Mouse (Mus musculus): Measurements from ENCODE around the gene Zfp169.

The Zfp169 gene

GRCm38 (mm10) chr13:48508661-48509060, 4.6 kb downstream of the Zfp169 start:
- DNase-seq, result no peak

DNA sequence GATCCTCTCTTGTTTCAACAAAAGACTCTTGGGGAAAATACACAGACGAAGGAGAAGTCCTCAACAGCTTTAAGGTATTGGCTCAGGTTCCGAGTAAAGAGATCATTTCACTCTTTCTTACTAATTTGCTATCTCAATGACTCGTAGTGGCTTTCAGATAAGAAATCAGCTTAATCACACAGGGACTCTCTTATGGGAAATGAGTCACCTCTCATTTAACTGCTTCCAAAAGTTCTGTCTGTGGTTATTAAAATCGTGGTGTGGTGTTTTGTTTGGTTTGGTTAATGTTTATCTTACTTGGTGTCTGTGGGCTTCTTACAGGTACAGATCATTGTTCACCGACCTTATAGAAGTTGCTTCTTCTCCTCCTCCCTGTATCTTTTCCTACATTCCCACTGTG, 10.8 kb downstream of the Zfp169 start:
- no peak for DNase-seq

DNA sequence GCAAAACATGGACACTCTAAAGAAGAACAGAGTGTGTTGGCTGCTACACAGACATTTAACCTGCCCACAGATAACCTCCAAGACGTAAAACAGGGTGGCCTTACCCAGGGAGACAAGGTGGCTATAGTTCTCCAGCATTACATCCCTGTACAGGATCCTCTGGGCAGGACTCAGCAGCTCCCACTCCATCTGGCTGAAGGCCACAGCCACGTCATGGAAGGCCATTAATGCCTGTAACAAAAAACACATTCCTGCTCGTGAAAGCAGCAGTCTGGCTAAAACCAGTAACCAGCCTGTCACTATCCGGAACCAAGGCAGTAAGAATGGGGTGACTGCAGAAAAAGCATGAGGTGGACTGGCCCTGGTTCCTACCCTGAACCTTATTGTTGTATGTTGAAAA, 14.6 kb downstream of the Zfp169 start:
- DNase-seq, result no peak

DNA sequence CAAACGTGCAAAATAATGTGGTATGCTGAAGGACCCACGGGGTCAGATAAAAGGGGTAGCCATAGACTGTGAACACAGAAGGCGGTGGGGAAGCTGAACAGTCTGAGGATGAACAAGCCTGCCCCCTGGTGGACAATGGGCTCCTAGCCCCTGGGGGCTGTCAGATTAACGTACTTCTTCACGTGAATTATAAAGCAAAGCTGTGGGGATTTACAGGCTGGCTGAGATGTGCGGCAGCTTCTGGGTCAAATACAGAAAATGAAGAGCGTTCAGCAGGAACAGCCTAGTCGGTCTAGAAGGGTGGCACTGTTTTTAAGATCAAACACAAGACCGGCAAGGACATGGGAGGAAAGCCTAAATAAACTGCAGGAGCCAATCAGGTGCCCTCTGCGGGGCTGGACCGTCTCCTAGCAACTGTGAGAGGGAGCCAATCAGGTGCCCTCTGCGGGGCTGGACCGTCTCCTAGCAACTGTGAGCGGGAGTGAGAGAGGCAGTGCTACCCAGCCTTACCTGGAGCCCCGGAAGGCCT, 15.5 kb downstream of the Zfp169 start:
- DNase-seq, result peak; percentile 72 to 77

- DNase-seq, result no peak
Measured at GRCm38 (mm10) chr13:48493183-48493582, 20.1 kb downstream of the Zfp169 start.

DNA sequence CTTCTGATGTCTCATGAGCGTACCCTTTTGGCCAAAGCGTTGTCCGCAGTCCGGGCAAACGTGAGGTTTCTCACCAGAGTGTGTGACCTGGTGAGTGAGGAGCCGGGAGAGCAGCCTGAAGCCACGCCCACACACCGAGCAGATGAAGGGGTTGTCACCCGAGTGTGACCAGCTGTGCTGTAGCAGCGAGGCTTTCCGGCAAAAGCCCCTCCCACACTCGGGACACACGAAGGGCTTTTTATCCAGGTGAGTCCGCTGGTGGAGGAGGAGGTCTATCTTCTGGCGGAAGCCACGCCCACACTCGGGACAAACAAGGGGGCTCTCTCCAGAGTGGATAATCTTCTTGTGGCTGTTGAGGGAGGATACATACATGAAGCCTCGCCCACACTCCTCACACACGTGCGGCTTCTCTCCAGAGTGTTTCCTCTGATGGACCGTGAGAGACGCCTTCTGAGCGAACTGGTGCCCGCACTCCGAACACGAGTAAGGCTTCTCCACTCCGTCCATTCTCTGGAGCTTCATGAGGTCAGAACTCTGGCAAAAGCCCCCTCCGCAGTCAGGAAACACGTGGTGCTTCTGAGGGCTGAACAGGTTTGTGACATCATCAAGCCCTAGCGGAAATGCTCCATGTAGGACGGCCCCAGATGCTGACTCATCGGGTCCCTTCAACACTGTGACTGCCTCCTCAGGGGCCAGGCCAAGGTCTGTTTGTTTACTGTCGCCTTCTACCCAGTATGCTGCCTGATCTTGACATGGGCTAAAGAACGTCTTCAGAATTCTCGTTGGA, 22.7 kb downstream of the Zfp169 start:
- no peak for DNase-seq

- DNase-seq, result no peak
Measured at GRCm38 (mm10) chr13:48483606-48484005, 29.6 kb downstream of the Zfp169 start.

DNA sequence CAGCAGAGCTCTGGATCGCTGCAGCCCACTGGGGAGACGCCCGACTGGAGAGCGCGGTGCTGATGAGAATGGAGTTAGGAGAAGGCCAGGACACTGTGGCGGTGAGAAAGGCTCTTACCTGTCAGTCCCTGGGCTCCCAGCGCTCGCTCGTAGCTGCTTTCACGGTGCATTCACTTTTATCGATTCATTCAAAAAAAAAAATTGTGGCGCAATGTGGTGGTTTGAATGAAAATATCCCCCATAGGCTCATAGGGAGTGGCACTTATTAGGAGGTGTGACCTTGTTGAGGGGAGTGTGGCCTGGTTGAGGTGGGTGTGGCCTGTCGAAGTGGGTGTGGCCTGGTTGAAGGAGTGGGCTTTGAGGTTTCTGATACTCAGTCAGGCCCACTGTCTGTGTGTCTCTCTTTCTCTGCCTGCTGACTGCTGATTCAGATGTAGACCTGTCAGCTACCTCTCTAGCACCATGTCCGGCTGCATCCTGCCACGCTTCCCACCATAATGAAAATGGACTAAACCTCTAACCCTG, 44.5 kb downstream of the Zfp169 start:
- DNase-seq, result no peak

DNA sequence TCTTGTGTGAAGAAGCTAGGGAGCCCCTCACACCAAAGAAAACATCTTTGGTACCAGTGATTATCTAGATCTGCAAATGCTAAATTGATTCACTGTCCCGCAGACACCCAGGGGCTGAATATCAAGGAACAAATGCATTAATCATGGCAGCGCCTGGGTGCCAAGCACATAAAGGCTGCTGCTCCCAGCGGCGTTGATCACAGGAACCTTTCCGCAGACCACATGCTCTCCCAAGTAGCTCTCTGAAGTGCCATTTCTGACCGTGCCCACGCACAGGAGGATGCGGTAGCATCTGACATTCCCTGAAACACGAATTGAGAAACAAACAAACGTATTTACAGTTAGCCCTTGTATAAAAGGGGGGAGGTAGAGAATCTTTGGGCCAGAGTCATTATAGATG, 47.1 kb downstream of the Zfp169 start:
- DNase-seq, result no peak

DNA sequence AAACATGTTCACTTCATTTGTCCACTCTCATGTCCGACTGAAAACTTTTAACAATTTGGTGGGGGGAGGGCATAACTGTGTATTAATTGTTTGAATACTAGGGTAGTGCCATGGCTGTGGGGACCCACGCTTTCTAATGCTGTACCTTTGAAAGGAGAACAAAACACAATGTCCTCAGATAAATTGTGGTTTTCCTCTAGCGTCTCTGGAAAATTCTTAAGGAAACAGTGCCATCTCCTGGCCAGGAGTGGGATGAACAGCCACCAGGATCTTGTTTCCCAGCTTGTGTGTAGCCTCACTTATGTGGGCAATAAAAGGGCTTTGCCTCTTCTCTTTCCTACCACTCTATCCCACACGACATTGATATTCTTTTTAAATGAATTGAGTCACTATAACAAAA, 49.1 kb downstream of the Zfp169 start:
- DNase-seq, result peak; percentile 54

GRCm38 (mm10) chr13:48459280-48459679, 54.0 kb downstream of the Zfp169 start:
- DNase-seq, result no peak

- DNase-seq, result no peak
Measured at GRCm38 (mm10) chr13:48448119-48448518, 65.1 kb downstream of the Zfp169 start.

DNA sequence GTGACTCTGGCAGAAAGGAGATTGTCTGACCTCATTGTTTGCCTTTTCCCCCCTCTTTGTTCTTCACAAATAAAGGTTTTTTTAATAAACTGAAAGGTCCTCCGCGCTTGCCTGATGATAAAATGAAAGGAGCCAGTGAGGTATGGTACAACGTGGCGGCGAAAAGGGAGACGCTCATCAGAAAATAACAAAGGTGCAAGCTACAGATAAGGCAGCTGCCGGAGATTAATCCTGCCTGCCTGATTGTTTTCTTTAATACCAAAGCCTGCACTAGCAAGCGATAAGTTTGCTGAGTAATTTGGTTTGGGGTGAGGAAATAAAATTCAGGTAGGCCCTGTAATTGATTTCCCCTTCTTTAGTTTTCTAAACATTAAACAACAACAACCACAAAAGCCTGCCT, 69.3 kb downstream of the Zfp169 start:
- DNase-seq, result no peak

GRCm38 (mm10) chr13:48438321-48438720, 74.9 kb downstream of the Zfp169 start:
- DNase-seq, result no peak
